Mouse (Mus musculus): ENCODE measurements around the gene Lrmda.
"Not testable (repeated sequence)": the region's sequence is repeated elsewhere in the genome, so short reads cannot be mapped to it uniquely, and the experiment has no call there.

DNA sequence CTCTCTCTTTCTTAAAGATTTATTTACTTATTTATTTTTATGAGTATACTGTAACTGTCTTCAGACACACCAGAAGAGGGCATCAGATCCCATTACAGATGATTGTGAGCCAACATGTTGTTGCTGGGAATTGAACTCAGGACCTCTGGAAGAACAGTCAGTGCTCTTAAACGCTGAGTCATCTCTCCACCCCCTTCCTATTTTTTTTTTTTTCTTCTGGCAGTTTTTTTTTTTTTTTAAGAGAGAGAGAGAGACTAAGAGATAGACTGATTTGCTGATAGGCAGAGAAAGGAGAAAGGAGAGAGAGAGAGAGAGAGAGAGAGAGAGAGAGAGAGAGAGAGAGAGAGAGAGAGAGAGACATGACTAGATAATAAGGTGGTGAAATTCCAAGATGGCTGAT lies 568.9 kb downstream of the Lrmda start:
- TF ChIP-seq CTCF (IDR thresholded peaks at IDR 0.05; ENCODE audit: low read depth, low read length); POLR2A (IDR thresholded peaks at IDR 0.05; ENCODE audit: extremely low read depth, insufficient read depth, low read length): not testable (repeated sequence)

Measured in liver, adult 2 months (tissue).